Mouse (Mus musculus): Measurements from ENCODE around the gene Cphx3.
"Not testable (repeated sequence)": the region's sequence is repeated elsewhere in the genome, so short reads cannot be mapped to it uniquely, and the experiment has no call there.

DNA sequence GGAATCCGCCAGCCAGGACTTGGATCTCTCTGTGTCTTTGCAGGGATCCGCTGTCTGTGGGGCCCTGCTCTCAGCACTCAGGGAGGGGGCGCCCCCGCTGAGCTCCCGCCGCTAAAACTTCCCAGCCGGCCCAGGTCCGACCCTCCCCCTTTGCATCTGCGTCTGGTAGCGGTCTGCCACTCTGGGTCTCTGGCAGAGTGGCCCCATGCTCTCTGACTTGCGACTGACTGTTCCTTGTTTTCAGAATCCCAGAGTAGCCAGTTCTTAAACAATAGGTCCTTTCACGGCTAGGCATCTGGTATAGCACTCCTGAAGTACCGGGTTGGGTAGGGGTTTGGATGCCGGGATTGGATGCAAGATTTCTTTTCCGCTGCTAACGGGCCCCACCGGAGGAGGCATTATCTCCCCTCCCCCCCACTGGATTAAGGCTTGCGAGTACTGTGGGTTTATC lies 36.5 kb downstream of the Cphx3 start:
- not testable (repeated sequence) for TF ChIP-seq POLR2A (IDR thresholded peaks at IDR 0.05; ENCODE audit: control insufficient read depth, low read depth, low read length); CTCF (IDR thresholded peaks at IDR 0.05; ENCODE audit: control insufficient read depth, insufficient read depth, insufficient replicate concordance, low read depth, low read length)

Measured in testis, adult 2 months (tissue).